Mouse (Mus musculus) CH12.LX (cell line): ENCODE results near the gene Ints3. TPM values are rescaled to one million over a fixed set of nuclear protein-coding genes. Genes with fewer than 3 reads are reported as not detected.

Experiments
- DNase-seq: peaks from one replicate; pipeline ENCODE4 v3.0.0-alpha.2; 2013; ENCODE audit errors: extremely low read depth
- H3K27ac ChIP-seq: 2 replicates; pipeline ENCODE4 v1.5.1; 2012; ENCODE audit warnings: low read depth, mild to moderate bottlenecking, control low read depth, moderate library complexity; ENCODE audit not compliant: insufficient read depth
- H3K27me3 ChIP-seq: replicated peaks from 2 replicates; pipeline ENCODE3; 2012; ENCODE audit warnings: inconsistent platforms
- H3K36me3 ChIP-seq, 2 experiments: replicated peaks in 1 of 2; 2 replicates each; pipeline versions ENCODE3 to v1.6.1; 2012; ENCODE audit warnings: inconsistent platforms in 1 of 2, low read length in 1 of 2, mild to moderate bottlenecking in 1 of 2, mixed read lengths in 1 of 2, moderate library complexity in 1 of 2; ENCODE audit not compliant: control insufficient read depth in 1 of 2, insufficient read depth in 1 of 2
- H3K4me1 ChIP-seq, 2 experiments: 2 replicates each; pipeline ENCODE4 v1.6.1; 2012; ENCODE audit warnings: inconsistent platforms in 1 of 2, moderate library complexity in 1 of 2; ENCODE audit not compliant: insufficient read depth in 2 of 2, control insufficient read depth in 1 of 2
- H3K4me2 ChIP-seq: 2 replicates; pipeline ENCODE4 v1.6.1; 2012; ENCODE audit warnings: low read depth, mild to moderate bottlenecking, control low read depth; ENCODE audit not compliant: poor library complexity, insufficient read depth, severe bottlenecking
- H3K4me3 ChIP-seq, 3 experiments: fragments of 150-350 bp in 1 of 3; sonication (generic) in 1 of 3; replicated peaks in 1 of 3; 2 replicates each; pipeline versions ENCODE3 to v1.5.1; 2011 to 2012; ENCODE audit warnings: low read depth in 2 of 3, low read length in 2 of 3, mild to moderate bottlenecking in 2 of 3, moderate library complexity in 2 of 3, control low read depth in 1 of 3, improper control_type of control experiment in 1 of 3, inconsistent platforms in 1 of 3, mixed read lengths in 1 of 3; ENCODE audit not compliant: poor library complexity in 1 of 3
- H3K79me2 ChIP-seq: replicated peaks from 2 replicates; pipeline ENCODE4 v1.6.1; 2012; ENCODE audit warnings: mild to moderate bottlenecking, moderate library complexity; ENCODE audit not compliant: control insufficient read depth, poor library complexity, insufficient read depth, severe bottlenecking; ENCODE audit errors: extremely low read depth
- H3K9ac ChIP-seq: 2 replicates; pipeline ENCODE4 v1.6.1; 2012; ENCODE audit warnings: low read depth, mild to moderate bottlenecking, control low read depth, moderate library complexity; ENCODE audit not compliant: insufficient read depth
- H3K9me3 ChIP-seq: replicated peaks from 2 replicates; pipeline ENCODE3; 2012; ENCODE audit warnings: low read length, inconsistent platforms, mixed read lengths
- BHLHE40 ChIP-seq: IDR thresholded peaks from 2 replicates; pipeline ENCODE4 v1.6.1; 2011; ENCODE audit warnings: mild to moderate bottlenecking, low read depth, low read length, improper control_type of control experiment
- CTCF ChIP-seq, 2 experiments: IDR thresholded peaks in 1 of 2; conservative IDR thresholded peaks in 1 of 2; 2 replicates each; pipeline ENCODE4 v1.5.1; 2011 to 2012; ENCODE audit warnings: low read depth in 2 of 2, low read length in 2 of 2, improper control_type of control experiment in 1 of 2, inconsistent platforms in 1 of 2, mild to moderate bottlenecking in 1 of 2, moderate library complexity in 1 of 2
- E2F4 ChIP-seq: IDR thresholded peaks from 2 replicates; pipeline ENCODE4 v1.6.1; 2011; ENCODE audit warnings: low read depth, low read length, improper control_type of control experiment; ENCODE audit not compliant: insufficient replicate concordance
- GABPA ChIP-seq: IDR thresholded peaks from 2 replicates; pipeline ENCODE4 v1.6.1; 2012; ENCODE audit warnings: low read depth, low read length, improper control_type of control experiment, inconsistent platforms; ENCODE audit not compliant: insufficient replicate concordance
- IRF4 ChIP-seq: IDR thresholded peaks from 2 replicates; pipeline ENCODE4 v1.6.1; 2014; ENCODE audit warnings: low read depth, mild to moderate bottlenecking, inconsistent platforms, low read length, improper control_type of control experiment
- KAT2A ChIP-seq: IDR thresholded peaks from 2 replicates; pipeline ENCODE4 v1.6.1; 2012; ENCODE audit warnings: low read length, improper control_type of control experiment, inconsistent platforms; ENCODE audit not compliant: insufficient replicate concordance
- MAX ChIP-seq: IDR thresholded peaks from 2 replicates; pipeline ENCODE4 v1.6.1; 2011; ENCODE audit warnings: low read length, improper control_type of control experiment
- MAZ ChIP-seq: IDR thresholded peaks from 2 replicates; pipeline ENCODE4 v1.6.1; 2012; ENCODE audit warnings: low read depth, mild to moderate bottlenecking, inconsistent platforms, low read length, improper control_type of control experiment, moderate library complexity
- MEF2A ChIP-seq: IDR thresholded peaks from 2 replicates; pipeline ENCODE4 v1.6.1; 2014; ENCODE audit warnings: low read depth, mild to moderate bottlenecking, inconsistent platforms, low read length, improper control_type of control experiment, borderline replicate concordance
- NELFE ChIP-seq: IDR thresholded peaks from 2 replicates; pipeline ENCODE4 v1.6.1; 2011; ENCODE audit warnings: low read depth, low read length, improper control_type of control experiment
- PAX5 ChIP-seq: IDR thresholded peaks from 2 replicates; pipeline ENCODE4 v1.6.1; 2012; ENCODE audit warnings: low read length, inconsistent platforms, mixed read lengths
- POLR2AphosphoS2 ChIP-seq: IDR thresholded peaks from 2 replicates; pipeline ENCODE4 v1.6.1; 2011; ENCODE audit warnings: low read depth, low read length, improper control_type of control experiment
- RAD21 ChIP-seq: IDR thresholded peaks from 2 replicates; pipeline ENCODE4 v1.6.1; 2011; ENCODE audit warnings: low read depth, mild to moderate bottlenecking, low read length, improper control_type of control experiment, moderate library complexity
- RCOR1 ChIP-seq: conservative IDR thresholded peaks from 2 replicates; pipeline ENCODE4 v1.6.1; 2012; ENCODE audit warnings: low read depth, mild to moderate bottlenecking, inconsistent platforms, low read length, improper control_type of control experiment
- SIN3A ChIP-seq: IDR thresholded peaks from 2 replicates; pipeline ENCODE4 v1.6.1; 2012; ENCODE audit warnings: low read length, improper control_type of control experiment, inconsistent platforms
- SMC3 ChIP-seq: IDR thresholded peaks from 2 replicates; pipeline ENCODE4 v1.6.1; 2011; ENCODE audit warnings: low read depth, low read length, improper control_type of control experiment
- TCF12 ChIP-seq: IDR thresholded peaks from 2 replicates; pipeline ENCODE4 v1.6.1; 2014; ENCODE audit warnings: low read depth, mild to moderate bottlenecking, inconsistent platforms, low read length, improper control_type of control experiment
- USF1 ChIP-seq: IDR thresholded peaks from 2 replicates; pipeline ENCODE4 v1.6.1; 2014; ENCODE audit warnings: low read depth, mild to moderate bottlenecking, inconsistent platforms, low read length, improper control_type of control experiment
- USF2 ChIP-seq: conservative IDR thresholded peaks from 2 replicates; pipeline ENCODE4 v1.6.1; 2011; ENCODE audit warnings: low read depth, low read length, improper control_type of control experiment
- ZC3H11A ChIP-seq: IDR thresholded peaks from 2 replicates; pipeline ENCODE4 v1.6.1; 2012; ENCODE audit warnings: low read depth, mild to moderate bottlenecking, inconsistent platforms, low read length, improper control_type of control experiment
- dilution Hi-C: fragments of 300-500 bp; cut with MboI; formaldehyde crosslinking; loops from 2 replicates; pipeline ENCODE4 v1.14.3; 2020; ENCODE audit warnings: low sequenced_read_pairs; ENCODE audit not compliant: extremely low pct_unique_long_range_greater_than_20kb, extremely low pct_ligation_motif_present
- in situ Hi-C: fragments of 300-500 bp; cut with MboI; formaldehyde crosslinking; loops from 3 replicates; pipeline ENCODE4 v1.14.3; 2019; ENCODE audit warnings: low sequenced_read_pairs, low pct_ligation_motif_present, low pct_unique_long_range_greater_than_20kb, mixed read lengths
- polyA plus RNA-seq: library from polyadenylated mRNA; unstranded; fragments of >175 nt; gene quantifications from 2 replicates; pipeline ENCODE4 v1.2.1, GENCODE M21; 2012; ENCODE audit warnings: low read depth; ENCODE audit not compliant: insufficient read length
- total RNA-seq, 2 experiments: library from RNA; depleted of rRNA; stranded (reverse); fragments of 300-350 nt in 1 of 2; fragments of >200 nt in 1 of 2; gene quantifications; 2 replicates each; pipeline ENCODE4 v1.2.3; 2012 to 2014

Gene Ints3
- total and polyA plus RNA-seq, 3 experiments: 20.5 to 45.9 (median 30.7) TPM

DNA sequence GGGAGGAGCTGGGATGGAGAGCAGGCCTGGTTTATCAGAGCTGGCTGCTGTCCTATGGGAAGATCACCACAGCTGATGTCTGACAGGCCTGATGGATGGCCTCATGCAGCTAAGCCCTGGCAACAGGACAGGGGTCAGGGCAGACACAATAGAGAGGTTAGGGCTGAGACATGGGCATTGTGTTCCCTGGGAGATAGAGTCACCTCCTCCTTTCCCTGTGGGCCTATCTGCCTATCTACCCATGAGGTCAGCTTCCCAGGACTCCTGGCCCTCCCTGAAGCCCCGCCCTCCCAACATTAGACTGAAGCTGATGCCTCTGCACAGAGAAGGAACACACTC lies 57.2 kb downstream of the Ints3 start:
- TF ChIP-seq SMC3 (no peak), USF2 (no peak), USF1 (no peak), TCF12 (no peak), NELFE (no peak), SIN3A (no peak), MEF2A (no peak), POLR2AphosphoS2 (no peak), GABPA (no peak), CTCF (conservative IDR thresholded peaks at IDR 0.05 in 1 of 2, IDR thresholded peaks at IDR 0.05 in 1 of 2; ENCODE audit: low read depth in 2 of 2, low read length in 2 of 2) (no peak), IRF4 (no peak), MAX (no peak), PAX5 (no peak), KAT2A (no peak), E2F4 (no peak), RAD21 (no peak), RCOR1 (no peak)
- Histone ChIP-seq H3K9me3 (peaks cover 3% of the 10 kb centered on the region), H3K4me1 (peaks cover 3 to 16% of the 10 kb centered on the region in 2 experiments; a peak in 3 of 4 replicates), H3K4me2 (no peak overlapping the region), H3K79me2 (no peaks in the 10 kb centered on the region), H3K27me3 (no peaks in the 10 kb centered on the region), H3K9ac (no peak overlapping the region), H3K36me3 (no peaks in the 10 kb centered on the region), H3K27ac (no peak overlapping the region), H3K4me3 (no peak overlapping the region)
- dilution Hi-C loops: no loop called here
- DNase-seq: no peak
- in situ Hi-C loops: loop anchor here (10.0 kb wide), 1 partner anchor 81 kb away; the partner anchor contains the start of gene Gatad2b

GRCm38 (mm10) chr3:90375562-90376246 lies 57.7 kb downstream of the Ints3 start:
- H3K79me2 ChIP-seq: no peaks in the 10 kb centered on the region
- no peaks in the 10 kb centered on the region for H3K36me3 ChIP-seq
- peaks cover 3 to 14% of the 10 kb centered on the region in 2 experiments; a peak in 3 of 4 replicates for H3K4me1 ChIP-seq
- H3K27me3 ChIP-seq: no peaks in the 10 kb centered on the region
- DNase-seq: no peak
- no peak overlapping the region for H3K27ac ChIP-seq
- no peak overlapping the region for H3K4me2 ChIP-seq
- dilution Hi-C loops (no loop called here), in situ Hi-C loops (loop anchor here (10.0 kb wide), 1 partner anchor 81 kb away; the partner anchor contains the start of gene Gatad2b)
- H3K4me3 ChIP-seq: no peak overlapping the region
- no peak overlapping the region for H3K9ac ChIP-seq
- H3K9me3 ChIP-seq: peaks cover 3% of the 10 kb centered on the region
- TF ChIP-seq MAZ (no peak), BHLHE40 (no peak), USF1 (no peak), KAT2A (no peak), ZC3H11A (no peak)
